Mouse (Mus musculus) stomach, embryonic 14.5 days (tissue): ENCODE results near the gene Fam160a2. TPM values are rescaled to one million over a fixed set of nuclear protein-coding genes. Genes with fewer than 3 reads are reported as not detected.

Source experiments
- ATAC-seq: fragments of 200-750 bp; cut with Nextera tagmentation; 2 replicates; pipeline ENCODE4 v1.8.0; 2017; ENCODE audit warnings: low read depth, moderate TSS enrichment; ENCODE audit not compliant: insufficient number of reproducible peaks, insufficient read depth, low FRiP score
- H3K27ac ChIP-seq: fragments of 300-500 bp; sonication (generic); 2 replicates; pipeline ENCODE4 v1.5.1; 2014; ENCODE audit warnings: mild to moderate bottlenecking, low read length, moderate library complexity, mixed read lengths
- H3K27me3 ChIP-seq: fragments of 300-500 bp; sonication (generic); 2 replicates; pipeline ENCODE4 v1.6.1; 2014; ENCODE audit warnings: low read length, control low read depth, mixed read lengths; ENCODE audit not compliant: control insufficient read depth, insufficient read depth
- H3K36me3 ChIP-seq: fragments of 300-500 bp; sonication (generic); 2 replicates; pipeline ENCODE4 v1.6.1; 2014; ENCODE audit warnings: mild to moderate bottlenecking, control low read depth, low read length, moderate library complexity, mixed read lengths; ENCODE audit not compliant: control insufficient read depth, insufficient read depth
- H3K4me1 ChIP-seq: fragments of 300-500 bp; sonication (generic); 2 replicates; pipeline ENCODE4 v1.6.1; 2014; ENCODE audit warnings: low read length, control low read depth, mixed read lengths; ENCODE audit not compliant: control insufficient read depth, insufficient read depth
- H3K4me2 ChIP-seq: fragments of 300-500 bp; sonication (generic); replicated peaks from 2 replicates; pipeline ENCODE4 v1.6.1; 2014; ENCODE audit warnings: low read depth, low read length, control low read depth
- H3K4me3 ChIP-seq: fragments of 300-500 bp; sonication (generic); 2 replicates; pipeline ENCODE4 v1.5.1; 2014; ENCODE audit warnings: low read depth, low read length, control low read depth
- H3K9ac ChIP-seq: fragments of 300-500 bp; sonication (generic); replicated peaks from 2 replicates; pipeline ENCODE4 v1.6.1; 2014; ENCODE audit warnings: low read depth, mild to moderate bottlenecking, control low read depth, low read length, moderate library complexity, mixed read lengths
- H3K9me3 ChIP-seq: fragments of 300-500 bp; sonication (generic); 2 replicates; pipeline ENCODE4 v1.6.1; 2016; ENCODE audit warnings: low read depth, low read length, control low read depth; ENCODE audit not compliant: control insufficient read depth
- WGBS: fragments of 180-500 bp; shearing (Covaris S2); extraction: QIAGEN DNeasy Blood & Tissue Kit; methylation state at CpG from one replicate; pipeline ENCODE4 v1.1.7; 2014; 5-methylcytosine and 5-hydroxymethylcytosine counted together
- polyA plus RNA-seq: library from polyadenylated mRNA; unstranded; fragments of >200 nt; fragmentation: Nextera tagmentation; extraction: Ambion mirVana; gene quantifications from 2 replicates; pipeline ENCODE4 v1.2.1, GENCODE M21; 2014

Fam160a2 gene
- 40.3 and 41.1 TPM in 2 replicates for polyA plus RNA-seq

DNA sequence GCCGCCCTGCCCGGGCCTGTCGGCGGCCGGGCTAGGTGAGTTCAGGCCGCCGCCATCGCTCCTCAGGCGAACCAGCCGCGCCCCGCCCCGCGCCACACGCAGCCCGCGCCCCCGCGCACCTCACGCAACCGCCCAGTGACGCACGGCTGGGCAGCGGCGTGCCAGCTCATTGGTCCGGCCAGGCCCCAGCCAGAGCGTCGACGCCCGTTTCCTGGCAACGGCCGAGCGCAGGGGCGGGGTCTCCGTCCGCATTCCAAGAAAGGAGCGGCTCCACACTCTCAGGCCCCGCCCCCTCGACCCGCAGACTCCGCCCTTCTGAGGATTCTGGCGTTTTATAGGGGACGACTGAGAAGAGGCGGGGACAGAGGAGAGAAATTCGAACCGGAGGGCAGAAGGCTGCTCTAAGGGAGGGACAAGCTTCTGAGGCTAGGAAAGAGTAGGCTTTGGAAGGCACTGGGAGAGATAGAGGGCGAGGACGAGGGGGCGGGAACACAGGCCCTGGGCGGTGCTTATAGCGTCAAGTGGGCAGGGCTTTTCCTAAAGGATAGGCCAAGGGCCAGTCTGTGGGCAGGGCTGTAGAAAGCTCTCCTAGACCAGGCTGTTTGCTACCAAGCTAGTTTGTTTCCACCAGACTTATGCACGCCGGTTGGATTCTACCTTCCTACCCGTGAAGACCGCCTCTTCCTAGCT lies at the start of gene Fam160a2:
TSS of gene Fam160a2 (minus strand) at position 120 of the 690 bp plus-strand sequence.
- ATAC-seq: peak; percentile 99

GRCm38 (mm10) chr7:105445076-105445475 lies 45.2 kb upstream of the Fam160a2 start:
- ATAC-seq: no peak
- WGBS: 72% methylated on average over 3 of the region's 3 CpGs
- no peaks in the 10 kb centered on the region for H3K4me1 ChIP-seq
- H3K4me3 ChIP-seq: no peak overlapping the region
- H3K4me2 ChIP-seq: no peak overlapping the region
- no peak overlapping the region for H3K9ac ChIP-seq
- no peaks in the 10 kb centered on the region for H3K27me3 ChIP-seq
- no peaks in the 10 kb centered on the region for H3K36me3 ChIP-seq
- no peak overlapping the region for H3K27ac ChIP-seq
- H3K9me3 ChIP-seq: no peaks in the 10 kb centered on the region

More for the DNA sequence above, at the start of gene Fam160a2:
- WGBS: under 1% methylated on average over 55 of the region's 55 CpGs
- Histone ChIP-seq H3K9me3 (no peaks in the 10 kb centered on the region), H3K4me2 (peak within 1 kb of the TSS; percentile 74), H3K4me1 (peaks cover 8% of the 10 kb centered on the region; the same call in 1 of the 2 replicates), H3K9ac (peak within 1 kb of the TSS; percentile 83), H3K27me3 (no peaks in the 10 kb centered on the region), H3K36me3 (no peaks in the 10 kb centered on the region), H3K4me3 (peak within 1 kb of the TSS; percentile 78), H3K27ac (peak within 1 kb of the TSS; percentile 74)

DNA sequence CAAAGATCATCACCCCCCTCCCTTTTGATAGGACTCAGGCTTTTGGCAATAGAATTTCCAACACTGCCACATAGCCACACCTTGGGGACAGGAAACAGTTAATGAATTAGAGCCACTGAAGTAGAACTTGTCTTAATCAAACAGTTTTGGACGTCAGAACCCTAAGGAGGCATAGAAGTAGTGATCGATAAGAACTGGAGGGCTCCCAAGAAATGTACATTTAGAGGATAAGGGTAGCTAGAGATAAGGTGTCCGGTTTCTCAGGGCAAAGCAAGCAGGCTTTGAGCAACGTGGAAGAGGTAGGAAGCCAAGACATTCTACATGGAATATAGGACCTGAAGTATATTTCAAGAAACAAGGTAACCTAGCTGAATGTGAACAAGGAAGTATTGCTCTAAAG lies 41.6 kb upstream of the Fam160a2 start:
- H3K36me3 ChIP-seq: no peaks in the 10 kb centered on the region
- WGBS: 36% methylated on average over 4 of the region's 4 CpGs
- no peaks in the 10 kb centered on the region for H3K9me3 ChIP-seq
- H3K4me1 ChIP-seq: no peaks in the 10 kb centered on the region
- H3K4me3 ChIP-seq: no peak overlapping the region
- H3K27me3 ChIP-seq: no peaks in the 10 kb centered on the region
- no peak overlapping the region for H3K4me2 ChIP-seq
- H3K27ac ChIP-seq: no peak overlapping the region
- H3K9ac ChIP-seq: no peak overlapping the region
- ATAC-seq: peak; percentile 61

- no peak overlapping the region for H3K27ac ChIP-seq
These were observed 38.3 kb upstream of the Fam160a2 start for GRCm38 (mm10) chr7:105437979-105438772.

GRCm38 (mm10) chr7:105434798-105435197 lies 34.9 kb upstream of the Fam160a2 start:
- Histone ChIP-seq H3K4me3 (no peak overlapping the region), H3K36me3 (no peaks in the 10 kb centered on the region)
- WGBS: 80% methylated on average over 22 of the region's 22 CpGs

More at GRCm38 (mm10) chr7:105437979-105438772, 38.3 kb upstream of the Fam160a2 start:
- H3K4me2 ChIP-seq: no peak overlapping the region
- no peaks in the 10 kb centered on the region for H3K4me1 ChIP-seq
- H3K36me3 ChIP-seq: no peaks in the 10 kb centered on the region
- no peak for ATAC-seq
- no peak overlapping the region for H3K9ac ChIP-seq
- WGBS: 49% methylated on average over 7 of the region's 7 CpGs
- no peaks in the 10 kb centered on the region for H3K27me3 ChIP-seq
- H3K4me3 ChIP-seq: no peak overlapping the region
- no peaks in the 10 kb centered on the region for H3K9me3 ChIP-seq

DNA sequence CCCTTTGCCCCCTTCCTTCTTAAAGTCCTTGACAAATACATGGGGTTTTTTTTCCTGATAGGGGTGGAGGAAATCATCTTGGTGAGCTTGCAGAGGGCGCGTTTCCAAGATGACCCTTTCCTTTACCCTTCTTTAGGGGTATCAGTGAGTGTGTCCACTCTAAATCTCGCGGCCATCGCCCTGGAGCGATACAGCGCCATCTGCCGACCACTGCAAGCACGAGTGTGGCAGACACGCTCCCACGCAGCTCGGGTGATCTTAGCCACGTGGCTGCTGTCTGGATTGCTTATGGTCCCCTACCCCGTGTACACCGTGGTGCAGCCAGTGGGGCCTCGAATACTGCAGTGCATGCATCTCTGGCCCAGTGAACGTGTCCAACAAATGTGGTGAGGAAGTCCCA lies 34.0 kb upstream of the Fam160a2 start:
- H3K9me3 ChIP-seq: no peaks in the 10 kb centered on the region
- no peaks in the 10 kb centered on the region for H3K36me3 ChIP-seq
- 84% methylated on average over 17 of the region's 17 CpGs for WGBS
- H3K27ac ChIP-seq: no peak overlapping the region
- no peak overlapping the region for H3K4me2 ChIP-seq
- H3K4me1 ChIP-seq: no peaks in the 10 kb centered on the region
- H3K9ac ChIP-seq: no peak overlapping the region
- ATAC-seq: no peak
- no peak overlapping the region for H3K4me3 ChIP-seq
- H3K27me3 ChIP-seq: no peaks in the 10 kb centered on the region

More at GRCm38 (mm10) chr7:105434798-105435197, 34.9 kb upstream of the Fam160a2 start:
- Histone ChIP-seq H3K27ac (no peak overlapping the region), H3K9ac (no peak overlapping the region), H3K9me3 (no peaks in the 10 kb centered on the region), H3K27me3 (no peaks in the 10 kb centered on the region), H3K4me2 (no peak overlapping the region), H3K4me1 (no peaks in the 10 kb centered on the region)
- no peak for ATAC-seq

- H3K27ac ChIP-seq: no peak overlapping the region
- no peaks in the 10 kb centered on the region for H3K27me3 ChIP-seq
- 40% methylated on average over 1 of the region's 1 CpGs for WGBS
- H3K9ac ChIP-seq: no peak overlapping the region
- ATAC-seq: no peak
- no peaks in the 10 kb centered on the region for H3K9me3 ChIP-seq
- H3K36me3 ChIP-seq: no peaks in the 10 kb centered on the region
- H3K4me2 ChIP-seq: no peak overlapping the region
- no peaks in the 10 kb centered on the region for H3K4me1 ChIP-seq
- H3K4me3 ChIP-seq: no peak overlapping the region
These were observed 32.2 kb upstream of the Fam160a2 start for GRCm38 (mm10) chr7:105432058-105432457.

DNA sequence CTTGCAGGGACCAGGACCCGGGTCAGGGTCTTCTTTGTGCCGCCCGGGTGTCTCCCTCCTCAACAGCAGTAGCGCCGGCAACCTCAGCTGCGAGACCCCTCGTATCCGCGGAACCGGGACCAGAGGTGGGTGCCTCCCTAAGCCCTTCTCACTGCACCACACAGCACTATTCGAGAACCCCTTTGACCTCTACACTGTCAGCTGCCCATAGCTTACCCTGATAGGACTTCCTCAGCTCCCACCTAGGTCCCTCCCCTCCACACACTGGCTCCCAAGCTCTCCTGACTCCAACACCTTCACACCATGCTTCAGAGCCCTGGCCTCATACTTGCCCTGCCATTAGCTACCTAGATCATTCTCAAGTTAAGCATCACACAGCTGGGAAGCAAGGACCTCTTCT lies 26.2 kb upstream of the Fam160a2 start:
- Histone ChIP-seq H3K36me3 (no peaks in the 10 kb centered on the region), H3K4me1 (no peaks in the 10 kb centered on the region), H3K27me3 (0 out of 2 replicates have a peak, but pooled peaks cover 22% of the 10 kb centered on the region), H3K4me2 (peak overlapping the region; percentile 68), H3K9ac (no peak overlapping the region), H3K27ac (no peak overlapping the region), H3K4me3 (peak overlapping the region; percentile 29), H3K9me3 (no peaks in the 10 kb centered on the region)
- peak; percentile 72 for ATAC-seq
- WGBS: 2% methylated on average over 9 of the region's 11 CpGs
